11 mouse cellular contexts compared by ENCODE assay signal in the genomic region with DNA sequence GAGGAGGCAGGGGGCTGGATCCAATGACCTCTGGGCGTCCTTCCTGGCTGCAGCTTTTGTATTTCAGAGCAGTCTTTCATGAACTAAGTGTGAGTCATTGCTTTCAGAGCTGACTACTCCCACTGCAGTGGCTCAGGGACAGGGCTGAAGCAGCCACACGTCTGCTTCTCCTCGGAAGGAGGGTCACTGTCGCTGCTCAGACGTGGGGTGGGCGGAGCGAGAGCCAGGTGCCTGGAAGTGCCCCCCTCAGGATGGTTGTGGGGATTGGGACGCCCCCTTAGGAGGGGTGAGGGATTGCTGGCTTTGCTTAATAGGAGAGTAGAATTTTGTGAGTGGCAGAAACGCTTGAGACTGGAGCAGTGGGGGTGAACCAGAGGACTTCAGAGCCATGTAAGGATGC. TPM values are rescaled to one million over a fixed set of nuclear protein-coding genes. Genes with fewer than 3 reads are reported as not detected.
DNase-seq lines count a peak whose midpoint lies in the region; ATAC-seq and TF ChIP-seq lines count a peak whose summit lies in the region.
"Had no signal": no experiment of that assay in that cellular context is flagged by ENCODE, and none has a peak within 500 bp of the region (broad histone marks: within the 10 kb centered on the region; RNA-seq: fewer than 3 reads in every experiment).

No protein-coding gene starts in this region.

- H3K4me2 ChIP-seq in kidney, embryonic 16.5 days (replicated peaks; ENCODE audit: low read depth, low read length) = 0 out of 2 replicates have a peak overlapping the region, but pooled peaks have one; percentile 3
- H3K4me2 ChIP-seq: embryonic facial prominence, embryonic 12.5 days; limb, embryonic 12.5 days had no signal

- no peak overlapping the region for H3K4me3 ChIP-seq in kidney, embryonic 16.5 days (ENCODE audit: low read length)
- no peak overlapping the region for H3K4me3 ChIP-seq in cerebellum, adult 2 months (replicated peaks; ENCODE audit: insufficient read depth, low read depth, low read length)
- H3K4me3 ChIP-seq: embryonic facial prominence, embryonic 12.5 days; limb, embryonic 12.5 days had no signal

- peak; percentile 46 for DNase-seq in adrenal gland, postnatal 10 days
- no peak for DNase-seq in adrenal gland, adult 8-10 months
- no peak for DNase-seq in kidney, postnatal 25 days
- peak; percentile 77 for DNase-seq in 3T3-L1 (ENCODE audit: low read depth, low spot score)
- peak; percentile 32 for DNase-seq in adrenal gland, postnatal 25 days
- no peak for DNase-seq in cerebellum, adult 2 months
- DNase-seq in embryo, embryonic 9.5 days (ENCODE audit: extremely low spot score) = no peak

- H3K9me3 ChIP-seq in kidney, embryonic 16.5 days (ENCODE audit: low read length) = 0 out of 2 replicates have a peak, but pooled peaks cover 2% of the 10 kb centered on the region
- H3K9me3 ChIP-seq: embryonic facial prominence, embryonic 12.5 days; limb, embryonic 12.5 days had no signal

- WGBS in kidney, embryonic 16.5 days = 13% methylated on average over 9 of the region's 9 CpGs
- 42% methylated on average over 9 of the region's 9 CpGs for WGBS in cerebellum, adult 2 months

- peaks cover 14% of the 10 kb centered on the region for H3K4me1 ChIP-seq in kidney, embryonic 16.5 days (ENCODE audit: insufficient read depth, low read length)
- H3K4me1 ChIP-seq in cerebellum, adult 2 months (ENCODE audit: control insufficient read depth, insufficient read depth, low read length) = no peaks in the 10 kb centered on the region

- H3K27me3 ChIP-seq in kidney, embryonic 16.5 days (ENCODE audit: insufficient read depth, low read length) = peaks cover 10% of the 10 kb centered on the region; the same call in 1 of the 2 replicates
- no peaks in the 10 kb centered on the region for H3K27me3 ChIP-seq in cerebellum, adult 2 months (ENCODE audit: control insufficient read depth, insufficient read depth, low read length)

- no peaks in the 10 kb centered on the region for H3K36me3 ChIP-seq in kidney, embryonic 16.5 days (ENCODE audit: insufficient read depth, low read length)
- H3K36me3 ChIP-seq: embryonic facial prominence, embryonic 12.5 days; limb, embryonic 12.5 days had no signal

- H3K9ac ChIP-seq in kidney, embryonic 16.5 days (replicated peaks; ENCODE audit: low read length) = peak overlapping the region; percentile 25; the same call in 1 of the 2 replicates
- H3K9ac ChIP-seq: embryonic facial prominence, embryonic 12.5 days; limb, embryonic 12.5 days had no signal

- TF ChIP-seq POLR2A in cerebellum, adult 2 months (IDR thresholded peaks at IDR 0.05; ENCODE audit: borderline replicate concordance, insufficient read depth, low read length) = no peak

- TF ChIP-seq CTCF in cerebellum, adult 2 months (IDR thresholded peaks at IDR 0.05; ENCODE audit: borderline replicate concordance, insufficient read depth, low read depth, low read length) = no peak

- H3K27ac ChIP-seq in kidney, embryonic 16.5 days (ENCODE audit: low read length) = no peak overlapping the region
- H3K27ac ChIP-seq in cerebellum, adult 2 months (ENCODE audit: insufficient read depth, low read length) = no peak overlapping the region
- H3K27ac ChIP-seq: embryonic facial prominence, embryonic 12.5 days; limb, embryonic 12.5 days; macrophage had no signal

- no peak for ATAC-seq in kidney, embryonic 16.5 days (ENCODE audit: low FRiP score, low TSS enrichment)

RNA-seq across cellular contexts. Expression of a gene that starts 4.2 kb away (rescaled TPM):
- total RNA-seq in adrenal gland, postnatal 10 days (2021) = 1 to 10 TPM; 1.8 to 3.1 TPM
- total RNA-seq in adrenal gland, adult 8-10 months (2022) = 10 to 100 TPM in 1 of 4 experiments, 1 to 10 TPM in 3; 3.8 to 10.9 (median 6.6) TPM
- 3.3 and 4.0 TPM in 2 replicates for polyA plus RNA-seq in kidney, embryonic 16.5 days (2015; fragmentation: Nextera tagmentation; extraction: Ambion mirVana)
- 1.9 and 2.2 TPM in 2 replicates for total RNA-seq in adrenal gland, postnatal 25 days (2021)
- 31.0 and 37.7 TPM in 2 replicates for polyA plus RNA-seq in cerebellum, adult 2 months (2012; rRNA removed)

RNA-seq across cellular contexts. Expression of a gene that starts 31.0 kb away (rescaled TPM):
- total RNA-seq in adrenal gland, postnatal 10 days (2021) = 1,000 to 10,000 TPM; 1,275 to 1,278 TPM
- 1,000 to 10,000 TPM in 2 of 4 experiments, 100 to 1,000 TPM in 2; 894 to 1,148 (median 997) TPM for total RNA-seq in adrenal gland, adult 8-10 months (2022)
- 950 and 1,086 TPM in 2 replicates for polyA plus RNA-seq in kidney, embryonic 16.5 days (2015; fragmentation: Nextera tagmentation; extraction: Ambion mirVana)
- 1,136 and 1,344 TPM in 2 replicates for total RNA-seq in adrenal gland, postnatal 25 days (2021)
- polyA plus RNA-seq in cerebellum, adult 2 months (2012; rRNA removed) = 746 and 786 TPM in 2 replicates

RNA-seq across cellular contexts. Expression of a gene that starts 34.6 kb away (rescaled TPM):
- 10 to 100 TPM; 11.7 to 29.3 TPM for total RNA-seq in adrenal gland, postnatal 10 days (2021)
- total RNA-seq in adrenal gland, adult 8-10 months (2022) = 10 to 100 TPM in 2 of 4 experiments, 1 to 10 TPM in 2; 7.8 to 18.8 (median 13.6) TPM
- polyA plus RNA-seq in kidney, embryonic 16.5 days (2015; fragmentation: Nextera tagmentation; extraction: Ambion mirVana) = 12.8 TPM in 2 replicates
- total RNA-seq in adrenal gland, postnatal 25 days (2021) = 7.4 and 10.4 TPM in 2 replicates
- polyA plus RNA-seq in cerebellum, adult 2 months (2012; rRNA removed) = 34.6 and 37.5 TPM in 2 replicates

Comparison
In these comparisons a context has a peak if more than half of its experiments do, and no peak if none do; other contexts are left out.
1. DNase-seq: peak in adrenal gland, postnatal 10 days (single experiment), 3T3-L1 (single experiment) and adrenal gland, postnatal 25 days (single experiment); none in adrenal gland, adult 8-10 months (single experiment), kidney, postnatal 25 days (0 of 2), cerebellum, adult 2 months (0 of 2) and embryo, embryonic 9.5 days (single experiment).